Mouse (Mus musculus) ES-Bruce4 (cell line): ENCODE results near the gene Prss27.

Experiments used
- CTCF ChIP-seq: IDR thresholded peaks from one replicate; pipeline ENCODE4 v1.8.1; 2011; ENCODE audit warnings: low read depth, low read length
- POLR2A ChIP-seq: IDR thresholded peaks from one replicate; pipeline ENCODE4 v1.8.1; 2011; ENCODE audit warnings: low read length; ENCODE audit not compliant: insufficient read depth

GRCm38 (mm10) chr17:24020696-24021095, 17.2 kb upstream of the Prss27 start:
- no peak for TF ChIP-seq CTCF
- TF ChIP-seq POLR2A, result no peak
